Mouse (Mus musculus): Measurements from ENCODE around the gene Olfr514. TPM values are rescaled to one million over a fixed set of nuclear protein-coding genes. Genes with fewer than 3 reads are reported as not detected.

Gene Olfr514
- not detected for polyA plus RNA-seq (2014; fragmentation: Illumina TruSeq; extraction: RNeasy Lipid Tissue Mini Kit (QIAGEN cat#74804); ENCODE audit: low replicate concordance)

DNA sequence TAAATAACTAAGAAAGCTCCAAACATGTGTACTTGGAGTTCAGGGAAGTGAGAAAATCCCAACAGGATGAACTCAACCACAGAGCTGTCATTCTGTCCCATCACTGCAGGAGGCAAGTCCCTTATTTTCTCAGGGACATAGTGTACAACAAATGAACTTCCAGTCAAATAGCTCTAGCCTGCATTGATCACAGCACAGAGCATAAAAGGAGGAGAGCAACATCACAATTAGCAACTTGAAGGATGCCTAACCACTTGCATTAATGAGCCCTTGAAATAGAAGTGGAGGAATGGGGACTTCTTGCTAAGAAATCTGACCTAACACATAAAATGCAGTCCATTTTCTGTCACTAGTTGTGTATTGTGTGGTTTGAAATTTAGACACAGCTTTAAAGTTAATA is at the start of gene Olfr514:
Gene Olfr514 (minus strand): TSS at position 101 of the 400 bp plus-strand sequence.

DNA sequence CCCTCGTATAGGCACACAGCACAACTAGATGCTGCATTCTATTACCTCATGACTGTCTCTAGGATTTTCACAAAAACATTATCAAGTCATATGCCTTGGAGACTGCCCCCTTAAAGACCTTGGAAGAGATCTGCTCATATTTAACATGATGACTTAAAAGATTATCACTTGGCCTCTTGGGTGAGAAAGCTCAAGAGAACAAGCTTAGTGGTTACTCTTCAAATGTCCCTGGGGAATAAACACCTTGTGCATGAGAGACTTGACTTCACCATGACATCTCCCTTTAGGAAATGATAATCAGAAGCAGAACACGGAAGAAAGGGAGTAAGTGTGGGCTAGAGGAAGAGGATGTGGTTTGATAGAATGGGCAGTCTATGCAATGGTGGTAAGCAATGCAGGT is 46.5 kb upstream of the Olfr514 start, which contains the start of gene Olfr517:
Gene Olfr517 (minus strand): TSS at position 101 of the 400 bp plus-strand sequence.

DNA sequence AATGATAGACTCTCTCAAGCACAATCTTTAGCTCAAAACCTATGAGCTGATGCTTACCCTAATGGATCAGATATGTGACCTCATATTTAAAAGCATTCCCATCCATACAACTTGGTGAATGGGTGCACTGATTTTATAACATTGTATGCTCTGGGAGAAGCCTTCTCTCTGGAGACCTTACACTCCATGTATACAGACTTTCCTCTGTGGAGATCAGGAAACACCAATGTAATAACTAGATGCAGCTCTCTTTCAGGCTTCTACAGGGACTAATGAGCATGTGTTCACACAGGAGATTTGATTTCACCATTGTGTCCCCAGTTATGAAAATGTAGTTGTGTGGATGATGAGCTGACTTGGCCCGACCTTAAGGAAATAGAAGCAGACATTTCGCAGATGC is 24.6 kb upstream of the Olfr514 start, which contains the start of gene Olfr516:
Gene Olfr516 (minus strand): TSS at position 101 of the 400 bp plus-strand sequence.

Other genes starting within 250 kb of the Olfr514 start
- not detected for gene Olfr506, start 215.2 kb downstream of the Olfr514 start, polyA plus RNA-seq (2014; fragmentation: Illumina TruSeq; extraction: RNeasy Lipid Tissue Mini Kit (QIAGEN cat#74804); ENCODE audit: low replicate concordance)
- gene Olfr507, start 204.2 kb downstream of the Olfr514 start, polyA plus RNA-seq (2014; fragmentation: Illumina TruSeq; extraction: RNeasy Lipid Tissue Mini Kit (QIAGEN cat#74804); ENCODE audit: low replicate concordance): not detected
- gene Olfr508, start 196.0 kb downstream of the Olfr514 start, polyA plus RNA-seq (2014; fragmentation: Illumina TruSeq; extraction: RNeasy Lipid Tissue Mini Kit (QIAGEN cat#74804); ENCODE audit: low replicate concordance): not detected
- gene Olfr509, start 174.1 kb downstream of the Olfr514 start, polyA plus RNA-seq (2014; fragmentation: Illumina TruSeq; extraction: RNeasy Lipid Tissue Mini Kit (QIAGEN cat#74804); ENCODE audit: low replicate concordance): not detected
- not detected for gene Olfr510, start 159.6 kb downstream of the Olfr514 start, polyA plus RNA-seq (2014; fragmentation: Illumina TruSeq; extraction: RNeasy Lipid Tissue Mini Kit (QIAGEN cat#74804); ENCODE audit: low replicate concordance)
- gene Olfr512, start 112.7 kb downstream of the Olfr514 start, polyA plus RNA-seq (2014; fragmentation: Illumina TruSeq; extraction: RNeasy Lipid Tissue Mini Kit (QIAGEN cat#74804); ENCODE audit: low replicate concordance): not detected
- not detected for gene Olfr513, start 75.0 kb downstream of the Olfr514 start, polyA plus RNA-seq (2014; fragmentation: Illumina TruSeq; extraction: RNeasy Lipid Tissue Mini Kit (QIAGEN cat#74804); ENCODE audit: low replicate concordance)
- not detected for gene Olfr516, start 24.5 kb upstream of the Olfr514 start, polyA plus RNA-seq (2014; fragmentation: Illumina TruSeq; extraction: RNeasy Lipid Tissue Mini Kit (QIAGEN cat#74804); ENCODE audit: low replicate concordance)
- gene Olfr517, start 46.4 kb upstream of the Olfr514 start, polyA plus RNA-seq (2014; fragmentation: Illumina TruSeq; extraction: RNeasy Lipid Tissue Mini Kit (QIAGEN cat#74804); ENCODE audit: low replicate concordance): not detected
- not detected for gene Olfr518, start 59.0 kb upstream of the Olfr514 start, polyA plus RNA-seq (2014; fragmentation: Illumina TruSeq; extraction: RNeasy Lipid Tissue Mini Kit (QIAGEN cat#74804); ENCODE audit: low replicate concordance)
- not detected for gene Olfr519, start 68.4 kb upstream of the Olfr514 start, polyA plus RNA-seq (2014; fragmentation: Illumina TruSeq; extraction: RNeasy Lipid Tissue Mini Kit (QIAGEN cat#74804); ENCODE audit: low replicate concordance)
- 0.19 TPM for gene Nlrp10, start 104.2 kb upstream of the Olfr514 start, polyA plus RNA-seq (2014; fragmentation: Illumina TruSeq; extraction: RNeasy Lipid Tissue Mini Kit (QIAGEN cat#74804); ENCODE audit: low replicate concordance)
- 19.4 TPM for gene Eif3f, start 108.4 kb upstream of the Olfr514 start, polyA plus RNA-seq (2014; fragmentation: Illumina TruSeq; extraction: RNeasy Lipid Tissue Mini Kit (QIAGEN cat#74804); ENCODE audit: low replicate concordance)
- 0.45 TPM for gene Tub, start 124.3 kb upstream of the Olfr514 start, polyA plus RNA-seq (2014; fragmentation: Illumina TruSeq; extraction: RNeasy Lipid Tissue Mini Kit (QIAGEN cat#74804); ENCODE audit: low replicate concordance)

Data from small intestine, adult 10 weeks (tissue).